Mouse (Mus musculus) layer of hippocampus, adult 2 months (tissue): ENCODE data around the gene Clec16a. TPM values are rescaled to one million over a fixed set of nuclear protein-coding genes. Genes with fewer than 3 reads are reported as not detected.

Source experiments
- DNase-seq, 2 experiments: peaks; one replicate each; pipeline ENCODE4 v3.0.0; 2022; ENCODE audit warnings: low spot score in 2 of 2
- H3K27ac ChIP-seq: fragments of 200-600 bp; 2 replicates; pipeline ENCODE4 v1.8.1; 2022
- H3K4me3 ChIP-seq: fragments of 200-600 bp; 2 replicates; pipeline ENCODE4 v1.8.1; 2022; ENCODE audit warnings: mild to moderate bottlenecking
- CTCF ChIP-seq: fragments of 200-600 bp; conservative IDR thresholded peaks from 2 replicates; pipeline ENCODE4 v1.8.1; 2022; ENCODE audit warnings: antibody characterized with exemption, mild to moderate bottlenecking, moderate library complexity
- total RNA-seq, 2 experiments: library from RNA; stranded (reverse); gene quantifications; 2 replicates each; pipeline ENCODE4 v1.2.3; 2021

Clec16a gene
- total RNA-seq, 2 experiments from 2014 or later: 98.8 to 105 TPM

DNA sequence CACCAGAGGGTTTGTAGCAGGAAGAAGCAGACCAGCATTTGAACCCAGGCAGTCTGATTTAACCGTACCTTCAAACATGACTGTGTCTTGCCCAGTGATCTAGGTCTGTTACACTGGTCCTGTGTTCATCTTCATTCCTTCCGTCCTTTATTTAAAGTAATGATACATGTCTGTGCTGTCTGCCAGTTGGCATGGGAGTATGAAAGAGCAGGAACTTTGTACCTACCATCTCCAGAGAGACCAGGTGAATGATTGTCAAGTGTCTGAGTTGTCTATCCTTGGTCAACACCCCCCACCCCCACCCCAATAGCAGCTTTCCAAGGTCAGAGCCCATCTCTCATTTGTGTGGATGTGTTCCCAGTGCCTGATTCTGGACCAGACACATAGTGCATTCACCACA, 68.9 kb downstream of the Clec16a start:
- no peak overlapping the region for H3K4me3 ChIP-seq
- TF ChIP-seq CTCF: no peak
- DNase-seq: no peak
- H3K27ac ChIP-seq: no peak overlapping the region

DNA sequence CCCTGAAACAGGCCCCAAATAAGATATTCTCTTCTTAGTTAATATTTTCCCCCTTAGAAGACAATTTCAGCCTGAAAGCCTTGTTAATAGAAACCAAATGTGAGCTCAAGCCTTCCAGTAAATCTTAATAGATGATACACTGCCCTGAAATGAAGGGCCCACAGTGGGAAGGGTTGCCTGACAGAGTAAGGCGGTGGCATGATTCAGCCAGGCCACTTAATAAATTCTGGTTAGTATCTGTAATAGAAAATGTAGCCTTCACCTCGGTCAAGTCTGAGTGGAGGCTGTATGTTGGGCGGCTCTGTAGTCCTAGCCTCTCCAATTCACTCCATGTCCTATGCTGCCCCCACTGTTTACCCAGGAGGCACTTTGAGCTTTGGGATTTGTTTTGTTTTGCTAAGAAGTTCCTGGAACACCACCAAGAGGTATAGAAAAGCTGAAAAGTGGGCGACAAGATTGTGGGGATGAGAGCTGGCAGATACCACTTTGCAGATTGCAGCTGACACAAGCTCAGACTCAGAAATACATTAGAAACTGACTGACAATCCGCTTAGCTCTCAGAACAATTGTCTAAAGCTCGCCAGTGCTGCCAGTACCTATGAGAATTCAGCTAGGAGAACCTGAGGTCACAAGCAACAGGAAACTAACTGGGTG, 75.9 kb downstream of the Clec16a start:
- H3K4me3 ChIP-seq: no peak overlapping the region
- H3K27ac ChIP-seq: peak overlapping the region; percentile 80
- no peak for TF ChIP-seq CTCF
- peak in 1 of 2 experiments; percentile 46 for DNase-seq

DNA sequence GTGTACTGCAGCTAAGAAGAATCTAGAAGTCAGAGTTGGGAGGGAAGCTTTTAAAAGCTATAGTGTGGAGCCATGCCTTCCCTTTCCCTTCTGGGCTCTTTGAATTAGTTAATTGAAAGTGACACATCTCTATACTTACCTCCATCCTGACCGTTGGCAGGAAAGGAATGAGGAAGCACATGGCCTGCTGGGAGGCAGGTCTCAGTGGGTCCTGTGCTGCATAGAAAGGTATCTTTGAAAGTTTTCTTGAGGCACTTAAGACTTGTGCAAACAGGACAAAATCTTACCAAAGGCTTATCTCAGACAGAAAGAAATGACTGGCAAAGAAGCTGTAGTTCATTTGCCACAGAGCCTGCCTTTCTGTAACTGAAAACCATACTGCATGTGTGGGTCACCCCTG, 76.6 kb downstream of the Clec16a start:
- H3K27ac ChIP-seq: peak overlapping the region; percentile 80

DNA sequence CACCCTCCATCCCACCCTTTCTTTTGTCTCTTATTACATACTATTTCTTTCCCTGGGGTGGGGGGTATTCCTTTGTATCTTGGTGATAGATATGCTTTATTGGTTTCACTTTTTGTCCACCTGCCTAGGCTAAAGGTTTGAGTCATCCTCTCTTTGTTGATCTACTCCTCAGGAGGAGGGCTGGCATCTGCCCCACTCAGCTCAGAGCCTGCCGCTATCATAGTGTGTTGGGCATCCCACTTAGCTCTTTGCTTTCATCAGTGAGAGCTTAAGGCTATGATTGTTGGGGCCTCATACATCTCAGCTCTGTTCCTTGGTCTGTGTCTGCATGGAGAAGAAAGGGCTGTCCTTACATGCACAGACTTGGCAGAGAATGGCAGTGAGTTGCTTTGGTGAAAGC, 81.0 kb downstream of the Clec16a start:
- TF ChIP-seq CTCF: no peak
- no peak overlapping the region for H3K4me3 ChIP-seq
- peak overlapping the region; percentile 61; the same call in 1 of the 2 replicates for H3K27ac ChIP-seq
- DNase-seq: no peak

More for the DNA sequence above, 76.6 kb downstream of the Clec16a start:
- no peak for DNase-seq
- TF ChIP-seq CTCF: no peak
- H3K4me3 ChIP-seq: no peak overlapping the region

DNA sequence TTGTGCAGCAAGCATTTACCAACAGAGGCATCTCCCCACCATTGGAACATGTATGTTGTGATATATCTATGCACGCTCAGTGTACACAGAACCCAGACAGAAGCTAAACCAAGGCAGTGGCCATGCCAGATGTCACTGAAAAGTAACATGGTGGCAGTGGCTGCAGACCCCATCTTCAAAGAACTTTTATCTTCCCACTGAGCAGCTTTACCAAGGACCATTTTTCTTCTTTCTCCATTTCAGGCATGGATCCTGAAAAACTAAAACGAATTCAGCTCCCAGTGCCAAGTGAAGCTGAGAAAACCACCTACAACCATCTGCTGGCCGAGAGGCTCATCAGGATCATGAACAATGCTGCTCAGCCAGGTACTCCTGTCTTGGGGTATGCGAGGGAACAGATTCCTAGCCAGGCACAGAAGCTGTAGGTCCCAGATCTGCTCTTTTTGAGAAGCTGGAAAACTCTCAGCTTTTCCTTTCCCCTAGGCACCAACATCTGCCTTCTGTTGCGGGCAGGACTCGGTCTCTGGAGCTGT, 82.1 kb downstream of the Clec16a start:
- Histone ChIP-seq H3K27ac (peak overlapping the region; percentile 67), H3K4me3 (no peak overlapping the region)
- no peak for TF ChIP-seq CTCF
- DNase-seq: peak in 1 of 2 experiments; percentile 70

DNA sequence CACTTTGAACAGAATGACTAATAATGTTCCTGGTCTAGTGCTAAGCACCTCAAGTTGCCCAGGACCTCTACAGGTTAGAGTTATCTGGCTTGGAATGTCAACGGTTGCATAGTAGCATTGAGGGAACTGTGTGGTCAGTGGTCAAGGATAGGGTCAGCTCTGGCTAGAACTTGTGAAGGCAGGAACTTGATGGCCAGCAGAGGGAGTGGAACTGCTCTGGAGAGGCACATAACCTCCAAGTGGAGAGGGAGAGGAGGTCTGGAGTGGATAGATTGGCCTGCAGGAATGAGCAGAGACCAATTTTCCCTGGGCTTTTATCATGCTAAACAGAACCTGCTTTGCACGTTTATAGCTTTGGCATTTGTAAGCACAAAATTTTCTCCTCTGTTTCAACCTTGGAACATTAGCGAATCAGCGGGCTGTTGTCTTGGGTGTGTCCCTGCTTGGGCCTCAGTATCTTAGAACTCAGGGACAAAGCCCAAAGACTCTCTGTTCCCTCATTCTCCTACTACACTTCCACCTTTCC, 83.0 kb downstream of the Clec16a start:
- peak; percentile 39 for TF ChIP-seq CTCF
- DNase-seq: no peak
- Histone ChIP-seq H3K4me3 (no peak overlapping the region), H3K27ac (peak overlapping the region; percentile 67; the same call in 1 of the 2 replicates)

DNA sequence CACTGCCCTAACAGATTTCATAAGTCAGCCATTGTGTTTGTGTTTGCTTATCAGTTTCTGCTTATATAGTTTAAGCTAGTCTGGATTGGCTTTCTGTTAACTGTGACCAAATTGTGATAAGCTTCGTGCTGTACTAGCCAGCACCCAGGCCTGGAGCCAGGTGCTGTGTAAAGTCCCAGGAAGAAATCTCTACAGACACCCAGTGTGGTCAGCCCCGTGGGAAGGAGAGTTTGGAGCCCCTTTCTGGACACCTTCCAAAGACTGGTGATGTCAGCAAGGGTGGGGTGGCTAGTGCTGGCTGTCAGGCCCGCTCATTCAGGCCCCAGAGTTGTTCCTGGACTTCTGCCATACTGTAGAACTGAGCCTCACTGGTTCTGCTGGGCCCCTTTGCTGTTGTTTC, 83.8 kb downstream of the Clec16a start:
- DNase-seq: no peak
- Histone ChIP-seq H3K4me3 (no peak overlapping the region), H3K27ac (no peak overlapping the region)
- TF ChIP-seq CTCF: no peak

DNA sequence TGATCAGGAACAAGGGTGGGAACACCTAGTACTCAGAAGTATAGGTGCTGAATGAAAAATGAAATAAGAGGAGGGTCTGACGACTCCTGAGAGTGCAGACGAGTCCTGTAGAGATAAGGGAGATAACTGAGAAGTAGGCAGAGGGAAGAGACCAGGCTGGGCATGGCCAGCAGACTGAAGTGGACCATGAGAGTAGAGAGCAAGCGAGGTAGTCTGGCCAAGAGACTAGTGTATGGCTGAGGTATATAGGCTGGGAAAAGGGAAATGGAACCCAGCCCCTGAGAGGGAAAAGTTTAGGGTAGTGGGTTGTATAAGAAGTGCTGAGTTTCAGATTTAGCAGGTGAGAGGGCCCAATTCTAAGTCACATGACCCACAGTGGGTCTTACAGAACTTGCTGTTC, 84.2 kb downstream of the Clec16a start:
- Histone ChIP-seq H3K27ac (no peak overlapping the region), H3K4me3 (no peak overlapping the region)
- TF ChIP-seq CTCF: no peak
- no peak for DNase-seq

DNA sequence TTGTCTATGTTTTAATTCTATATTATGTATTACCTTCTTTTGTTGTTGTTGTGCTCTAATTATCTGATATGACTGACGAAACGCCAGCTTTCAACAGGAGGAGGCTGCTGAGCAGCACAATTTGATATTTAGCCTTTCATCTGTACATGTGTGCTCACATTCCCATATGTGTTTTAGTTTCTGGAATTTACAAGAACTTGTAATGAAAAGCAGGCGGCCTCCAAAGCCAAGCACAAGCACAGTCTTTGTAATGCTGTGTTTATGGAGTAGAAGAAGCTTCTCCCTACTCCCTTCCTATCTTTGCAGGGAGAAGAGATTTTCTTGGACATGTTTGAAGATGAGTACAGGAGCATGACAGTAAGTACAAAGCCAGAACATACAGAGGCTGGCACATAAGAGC, 89.8 kb downstream of the Clec16a start:
- no peak overlapping the region for H3K4me3 ChIP-seq
- TF ChIP-seq CTCF: no peak
- no peak overlapping the region for H3K27ac ChIP-seq
- DNase-seq: no peak

DNA sequence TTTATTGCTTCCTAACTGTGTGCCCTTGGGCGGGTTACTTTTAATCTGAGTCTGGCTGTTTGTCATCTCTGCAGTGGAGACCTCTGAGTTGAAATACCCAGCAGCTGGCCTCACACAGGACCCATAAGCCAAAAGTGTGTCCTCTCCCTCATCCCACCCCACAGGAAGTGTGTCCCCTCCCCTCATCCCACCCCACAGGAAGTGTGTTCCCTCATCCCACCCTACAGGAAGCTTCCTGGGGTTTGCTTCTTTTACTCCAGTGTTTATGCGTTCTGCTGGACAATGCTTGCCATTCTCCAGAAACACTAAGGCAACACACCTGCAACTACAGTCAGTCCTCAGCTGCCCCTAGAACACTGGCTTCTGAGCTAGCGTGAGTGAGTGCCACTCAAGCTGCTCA, 92.8 kb downstream of the Clec16a start:
- no peak for TF ChIP-seq CTCF

DNA sequence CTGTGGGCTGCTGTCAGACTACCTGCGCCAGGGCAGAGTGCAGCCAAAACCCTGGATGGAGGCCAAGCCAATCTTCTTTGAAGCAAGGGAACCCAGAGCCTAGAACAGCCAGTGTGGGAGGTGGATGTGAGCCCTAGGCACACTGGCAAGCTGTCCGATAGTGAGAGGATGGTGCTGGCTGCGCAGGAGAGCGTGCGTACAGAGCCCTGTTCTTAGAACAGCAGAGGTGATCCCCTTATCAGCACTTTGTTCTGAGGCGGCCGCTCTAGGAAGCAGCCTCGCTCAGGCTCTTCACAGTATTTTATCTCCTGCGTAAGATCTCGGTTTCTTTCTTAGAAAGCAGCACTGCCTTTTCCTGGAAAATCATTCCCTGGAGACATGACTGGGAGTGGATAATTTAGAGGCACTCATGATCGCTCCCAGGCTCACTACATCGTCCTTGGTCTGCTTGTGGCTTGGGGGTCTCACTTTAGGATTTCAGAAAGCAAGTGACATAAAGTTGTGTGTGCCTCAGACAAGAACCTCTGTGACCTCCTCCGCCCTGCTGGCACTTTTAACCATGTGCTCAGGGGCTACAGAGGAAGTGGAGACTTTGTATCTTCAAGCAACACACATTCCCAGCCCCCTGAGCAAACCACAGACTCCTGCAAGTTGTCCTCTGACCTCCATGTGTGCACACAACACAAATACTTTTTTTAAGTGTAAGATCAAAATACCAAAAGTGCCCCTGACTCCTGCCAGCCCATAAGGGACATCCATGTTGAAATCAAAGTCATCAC, 94.2 kb downstream of the Clec16a start:
- no peak for DNase-seq
- no peak overlapping the region for H3K27ac ChIP-seq
- no peak overlapping the region for H3K4me3 ChIP-seq
- no peak for TF ChIP-seq CTCF

More for the DNA sequence above, 92.8 kb downstream of the Clec16a start:
- Histone ChIP-seq H3K4me3 (no peak overlapping the region), H3K27ac (peak overlapping the region; percentile 46; the same call in 1 of the 2 replicates)
- no peak for DNase-seq

DNA sequence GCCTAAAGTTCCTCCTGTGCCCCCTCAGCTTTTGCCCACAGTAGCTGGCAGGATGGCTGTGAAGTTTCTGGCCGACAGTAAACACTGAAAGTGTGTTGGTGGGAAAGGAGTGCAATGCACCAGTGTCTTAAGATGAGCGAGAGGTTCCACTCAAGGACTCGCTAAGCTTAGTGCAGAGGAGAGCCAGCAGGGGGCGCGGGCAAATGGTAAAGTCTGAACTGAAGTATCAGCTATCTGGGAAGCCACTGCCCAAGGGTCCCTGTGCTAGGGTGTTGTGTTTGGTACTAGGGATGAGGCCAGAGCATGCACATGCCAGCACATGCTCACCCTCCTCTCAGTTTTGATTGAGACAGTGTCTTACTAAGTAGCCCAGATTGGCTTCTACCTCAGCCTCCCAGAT, 94.9 kb downstream of the Clec16a start:
- TF ChIP-seq CTCF: peak; percentile 88
- no peak overlapping the region for H3K4me3 ChIP-seq
- peak; percentile 64 to 77 for DNase-seq
- no peak overlapping the region for H3K27ac ChIP-seq

DNA sequence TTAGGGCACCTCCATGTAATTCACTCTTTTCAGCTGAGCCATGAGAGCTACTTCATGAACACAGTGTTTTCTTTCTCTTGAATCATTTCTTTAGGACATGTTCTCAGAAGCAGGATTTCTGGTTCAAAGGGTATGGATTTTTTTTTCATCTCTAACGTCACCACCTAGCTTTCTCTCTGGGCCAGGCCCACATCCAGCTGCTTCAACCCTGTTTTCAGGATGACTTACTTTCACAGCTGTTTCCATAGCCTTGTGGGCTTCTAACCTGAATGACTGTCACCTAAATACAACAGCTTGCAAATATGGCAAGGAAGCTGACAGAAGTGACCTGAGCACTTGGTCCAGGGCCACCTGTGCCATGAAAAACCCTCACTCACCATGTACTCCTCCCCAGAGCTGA, 96.0 kb downstream of the Clec16a start:
- no peak for DNase-seq
- H3K4me3 ChIP-seq: no peak overlapping the region
- H3K27ac ChIP-seq: no peak overlapping the region
- no peak for TF ChIP-seq CTCF
